Mouse (Mus musculus) liver, adult 2 months (tissue): Measurements from ENCODE around the gene Nebl. TPM values are rescaled to one million over a fixed set of nuclear protein-coding genes. Genes with fewer than 3 reads are reported as not detected.

Source experiments
- DNase-seq: peaks from one replicate; pipeline ENCODE4 v3.0.0-alpha.2; 2011; ENCODE audit warnings: low read depth, low spot score; ENCODE audit errors: extremely low read depth
- H3K27ac ChIP-seq: fragments of 200-500 bp; replicated peaks from 2 replicates; pipeline ENCODE4 v1.5.1; 2012; ENCODE audit warnings: low read depth, mild to moderate bottlenecking, control low read depth, inconsistent platforms, low read length; ENCODE audit not compliant: insufficient read depth
- H3K27me3 ChIP-seq: fragments of 200-500 bp; 2 replicates; pipeline ENCODE4 v1.6.1; 2012; ENCODE audit warnings: mild to moderate bottlenecking, moderate library complexity, low read length, inconsistent platforms; ENCODE audit not compliant: control insufficient read depth, insufficient read depth
- H3K36me3 ChIP-seq: fragments of 200-500 bp; 2 replicates; pipeline ENCODE4 v1.6.1; 2012; ENCODE audit warnings: low read length, inconsistent platforms; ENCODE audit not compliant: control insufficient read depth, insufficient read depth
- H3K4me1 ChIP-seq: fragments of 200-500 bp; 2 replicates; pipeline ENCODE4 v1.6.1; 2011; ENCODE audit warnings: low read length; ENCODE audit not compliant: control insufficient read depth, insufficient read depth
- H3K4me3 ChIP-seq: fragments of 200-500 bp; 2 replicates; pipeline ENCODE4 v1.5.1; 2011; ENCODE audit warnings: low read depth, mild to moderate bottlenecking, control low read depth, low read length, moderate library complexity; ENCODE audit not compliant: insufficient read depth
- H3K79me2 ChIP-seq: fragments of 200-500 bp; 2 replicates; pipeline ENCODE4 v1.6.1; 2012; ENCODE audit warnings: inconsistent platforms, mild to moderate bottlenecking, low read length, moderate library complexity; ENCODE audit not compliant: control insufficient read depth, insufficient read depth
- H3K9ac ChIP-seq: fragments of 200-500 bp; 2 replicates; pipeline ENCODE4 v1.6.1; 2012; ENCODE audit warnings: low read depth, mild to moderate bottlenecking, control low read depth, inconsistent platforms, low read length
- CTCF ChIP-seq: fragments of 200-500 bp; IDR thresholded peaks from 2 replicates; pipeline ENCODE4 v1.5.1; 2011; ENCODE audit warnings: low read depth, low read length, control low read depth
- POLR2A ChIP-seq: fragments of 200-500 bp; IDR thresholded peaks from 2 replicates; pipeline ENCODE4 v1.6.1; 2011; ENCODE audit warnings: low read length, control low read depth; ENCODE audit not compliant: insufficient read depth; ENCODE audit errors: extremely low read depth
- WGBS: fragments of 180-500 bp; shearing (Covaris S2); methylation state at CpG from one replicate; pipeline ENCODE4 v1.1.7; 2018; 5-methylcytosine and 5-hydroxymethylcytosine counted together
- polyA plus RNA-seq: library from polyadenylated mRNA; depleted of rRNA; stranded (reverse); fragments of >200 nt; gene quantifications from 2 replicates; pipeline ENCODE4 v1.2.3, GENCODE M21; 2012
- total RNA-seq: library from RNA; depleted of rRNA; stranded (reverse); fragments of >200 nt; gene quantifications from 2 replicates; pipeline ENCODE4 v1.2.3, GENCODE M21; 2014

Gene Nebl
- total and polyA plus RNA-seq, 2 experiments: 0.02 to 0.28 TPM

DNA sequence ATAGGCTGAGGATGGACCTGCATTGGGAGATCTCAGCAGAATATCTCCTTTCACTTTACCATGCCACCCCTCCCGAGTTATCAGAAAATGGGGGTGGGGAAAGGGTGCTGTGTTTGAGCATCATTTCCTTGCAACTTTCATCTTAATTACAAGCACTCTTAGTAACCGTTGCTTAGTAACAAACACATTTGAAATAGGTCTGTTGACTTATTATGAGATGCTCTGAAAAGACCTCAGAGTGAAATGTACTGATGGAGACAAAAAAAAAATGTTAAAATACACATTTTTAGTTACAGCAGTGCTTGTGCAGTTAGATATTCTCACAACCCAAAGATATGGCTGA is 28.1 kb downstream of the Nebl start:
- no peak for TF ChIP-seq CTCF
- TF ChIP-seq POLR2A: no peak
- Histone ChIP-seq H3K4me3 (no peak overlapping the region), H3K4me1 (no peaks in the 10 kb centered on the region), H3K9ac (no peak overlapping the region), H3K36me3 (no peaks in the 10 kb centered on the region), H3K79me2 (no peaks in the 10 kb centered on the region), H3K27ac (no peak overlapping the region), H3K27me3 (no peaks in the 10 kb centered on the region)
- WGBS: 61% methylated on average over 2 of the region's 2 CpGs
- DNase-seq: no peak

DNA sequence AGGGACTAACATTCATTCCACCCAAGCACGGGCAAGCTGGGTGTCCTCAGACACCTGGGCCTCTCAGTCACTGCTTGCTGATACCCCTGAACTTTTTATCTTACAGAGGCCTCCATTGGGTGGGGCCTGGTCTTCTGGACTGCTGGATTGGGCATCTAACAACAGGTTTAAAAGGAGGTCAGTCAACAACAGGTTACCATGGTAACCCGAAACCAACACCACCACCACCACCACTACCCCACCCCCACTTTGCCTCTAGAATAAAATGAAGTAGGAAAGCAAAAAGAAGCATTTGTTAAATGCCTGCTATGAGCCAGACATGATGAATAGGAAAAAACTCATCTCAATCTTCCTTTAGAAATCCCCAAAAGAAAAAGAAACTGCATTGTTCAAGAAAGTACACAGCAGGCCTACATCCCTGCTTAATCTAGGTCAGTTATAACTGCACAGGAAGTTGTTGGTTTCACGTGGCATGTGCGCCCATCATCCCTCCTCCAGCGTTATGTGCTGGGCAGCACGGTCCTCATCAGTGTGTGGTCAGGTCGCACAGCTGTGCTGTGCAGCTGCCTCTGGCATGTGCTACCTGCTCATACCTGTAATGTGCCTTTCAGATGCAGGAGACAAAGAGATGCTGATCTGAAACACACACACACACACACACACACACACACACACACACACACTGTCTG is 28.6 kb downstream of the Nebl start:
- WGBS: 68% methylated on average over 7 of the region's 7 CpGs
- H3K27me3 ChIP-seq: no peaks in the 10 kb centered on the region
- no peak overlapping the region for H3K9ac ChIP-seq
- H3K4me3 ChIP-seq: no peak overlapping the region
- no peak overlapping the region for H3K27ac ChIP-seq
- H3K36me3 ChIP-seq: no peaks in the 10 kb centered on the region
- H3K79me2 ChIP-seq: no peaks in the 10 kb centered on the region
- DNase-seq: no peak
- no peak for TF ChIP-seq POLR2A
- no peak for TF ChIP-seq CTCF
- no peaks in the 10 kb centered on the region for H3K4me1 ChIP-seq

DNA sequence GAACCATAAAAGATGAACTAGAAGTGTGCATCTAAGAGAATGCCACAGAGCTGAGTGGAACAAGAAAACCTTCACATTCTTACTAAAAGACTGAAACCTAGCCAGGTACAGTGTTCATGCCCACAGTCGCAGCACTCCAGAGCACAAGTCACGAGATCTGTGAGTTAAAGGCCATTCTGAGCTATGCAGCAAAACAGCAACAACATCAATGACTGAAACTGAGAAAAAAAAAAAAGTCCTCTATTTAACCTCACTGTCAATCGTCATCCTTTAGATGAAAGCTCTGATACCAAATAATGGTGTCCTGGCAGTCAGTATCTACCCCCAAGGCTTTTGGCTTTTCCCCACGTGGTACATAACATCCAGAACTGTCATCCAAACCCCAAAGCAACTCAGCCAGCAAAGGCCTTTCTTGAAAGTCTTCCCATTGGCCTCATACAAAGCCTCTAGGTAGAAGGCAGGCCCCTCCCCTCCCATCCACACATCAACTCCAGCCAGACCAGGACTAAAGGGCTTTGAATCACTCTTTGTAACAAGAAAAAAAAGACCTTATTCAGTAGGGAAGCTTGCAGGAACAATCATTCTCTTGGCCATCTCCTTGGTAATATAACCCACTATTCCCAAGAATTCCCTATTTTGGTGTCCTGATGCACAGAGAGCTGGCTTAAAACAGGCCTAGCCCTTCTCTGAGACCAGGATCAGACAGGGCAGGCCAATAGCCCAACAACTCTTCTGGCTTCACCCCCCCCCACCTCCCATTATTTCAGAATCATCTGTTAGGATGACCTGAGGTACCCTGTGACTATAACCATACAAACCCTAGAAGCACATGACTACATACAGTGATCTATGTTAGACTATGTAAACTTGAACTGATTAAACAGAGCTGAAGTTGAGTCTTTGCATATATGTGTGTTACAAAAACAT is 32.8 kb downstream of the Nebl start:
- 69% methylated on average over 4 of the region's 4 CpGs for WGBS

DNA sequence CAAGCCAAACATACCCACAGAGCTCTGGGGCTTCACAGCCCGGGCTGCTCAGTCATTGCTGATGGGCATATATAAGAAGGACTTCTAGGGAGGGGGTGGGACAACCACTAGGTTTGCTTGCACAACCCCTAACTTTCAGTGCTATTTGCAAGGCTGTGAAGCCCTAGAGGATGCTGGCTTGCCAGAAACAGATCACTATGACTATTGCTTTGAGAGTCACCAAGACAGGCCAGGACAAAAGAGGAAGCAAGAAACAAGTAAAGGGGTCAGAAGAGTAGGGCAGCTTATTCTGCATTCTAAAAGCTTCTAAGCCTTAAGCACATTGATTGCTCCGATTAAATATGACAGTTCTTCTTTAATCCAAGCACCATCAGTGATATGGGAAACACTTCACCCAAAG is 38.3 kb downstream of the Nebl start:
- no peak overlapping the region for H3K27ac ChIP-seq
- TF ChIP-seq POLR2A: no peak
- no peak for TF ChIP-seq CTCF
- no peak overlapping the region for H3K9ac ChIP-seq
- no peaks in the 10 kb centered on the region for H3K79me2 ChIP-seq
- H3K27me3 ChIP-seq: no peaks in the 10 kb centered on the region
- DNase-seq: no peak
- no peaks in the 10 kb centered on the region for H3K4me1 ChIP-seq
- H3K36me3 ChIP-seq: no peaks in the 10 kb centered on the region
- WGBS: 81% methylated on average over 2 of the region's 2 CpGs
- no peak overlapping the region for H3K4me3 ChIP-seq

More for the DNA sequence above, 32.8 kb downstream of the Nebl start:
- Histone ChIP-seq H3K4me1 (no peaks in the 10 kb centered on the region), H3K79me2 (no peaks in the 10 kb centered on the region), H3K36me3 (no peaks in the 10 kb centered on the region), H3K27me3 (no peaks in the 10 kb centered on the region), H3K4me3 (no peak overlapping the region), H3K9ac (no peak overlapping the region), H3K27ac (no peak overlapping the region)
- no peak for DNase-seq
- TF ChIP-seq POLR2A: no peak
- no peak for TF ChIP-seq CTCF

DNA sequence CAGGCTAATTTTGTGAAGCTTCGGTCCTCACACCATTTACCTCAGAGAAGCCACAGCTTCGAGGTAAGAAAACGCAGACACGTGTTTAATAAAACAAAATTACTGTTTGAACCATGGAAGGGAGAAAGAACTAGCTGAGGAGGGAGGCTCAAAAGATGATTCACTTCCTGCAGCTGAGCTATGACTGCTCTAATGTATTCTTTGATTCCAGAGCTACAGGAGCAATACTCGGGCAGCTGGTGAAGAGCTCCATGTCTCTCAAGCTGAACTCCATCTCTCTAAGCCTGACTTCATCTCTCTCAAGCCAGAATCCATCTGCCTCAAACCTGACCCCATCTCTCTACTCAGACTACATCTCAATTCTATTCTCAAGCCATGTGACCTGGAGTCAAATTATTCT is 41.0 kb downstream of the Nebl start:
- no peak for DNase-seq
- Histone ChIP-seq H3K79me2 (no peaks in the 10 kb centered on the region), H3K4me1 (no peaks in the 10 kb centered on the region), H3K27ac (no peak overlapping the region), H3K4me3 (no peak overlapping the region), H3K36me3 (no peaks in the 10 kb centered on the region), H3K27me3 (no peaks in the 10 kb centered on the region), H3K9ac (no peak overlapping the region)
- no peak for TF ChIP-seq POLR2A
- no peak for TF ChIP-seq CTCF
- 78% methylated on average over 5 of the region's 5 CpGs for WGBS

DNA sequence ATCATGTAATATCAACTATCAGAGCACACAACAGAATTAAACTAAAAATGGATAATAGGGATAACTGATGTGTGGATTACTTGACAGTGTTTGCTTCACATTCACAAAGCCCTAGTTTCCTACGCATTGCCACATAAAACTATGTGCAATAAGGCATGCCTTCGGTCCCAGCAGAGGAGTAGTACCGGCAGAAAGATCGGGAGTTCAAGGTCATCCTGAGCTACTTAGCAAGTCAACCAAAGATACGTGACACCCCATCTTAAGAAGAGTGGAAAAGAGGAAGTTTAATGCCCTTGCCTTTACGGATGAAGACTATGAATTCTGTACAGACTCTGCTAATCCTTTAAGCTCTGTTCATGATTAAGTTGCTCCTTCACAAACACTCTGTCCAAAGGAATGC is 44.1 kb downstream of the Nebl start:
- DNase-seq: no peak
- no peak overlapping the region for H3K27ac ChIP-seq
- TF ChIP-seq CTCF (no peak), POLR2A (no peak)
- H3K27me3 ChIP-seq: no peaks in the 10 kb centered on the region
- no peaks in the 10 kb centered on the region for H3K36me3 ChIP-seq
- no peak overlapping the region for H3K4me3 ChIP-seq
- WGBS: 83% methylated on average over 6 of the region's 6 CpGs
- no peaks in the 10 kb centered on the region for H3K4me1 ChIP-seq
- H3K79me2 ChIP-seq: no peaks in the 10 kb centered on the region
- H3K9ac ChIP-seq: no peak overlapping the region
